Mouse (Mus musculus) forebrain, embryonic 15.5 days (tissue): ENCODE data around the gene Ubr7. TPM values are rescaled to one million over a fixed set of nuclear protein-coding genes. Genes with fewer than 3 reads are reported as not detected.

Experiments used
- ATAC-seq: fragments of 200-750 bp; cut with Nextera tagmentation; replicated peaks from 2 replicates; pipeline ENCODE4 v1.8.0; 2017; ENCODE audit warnings: mild to moderate bottlenecking, moderate TSS enrichment, moderate library complexity
- H3K27ac ChIP-seq: fragments of 300-500 bp; sonication (generic); replicated peaks from 2 replicates; pipeline ENCODE4 v1.5.1; 2015; ENCODE audit warnings: mild to moderate bottlenecking, inconsistent platforms
- H3K27me3 ChIP-seq: fragments of 300-500 bp; sonication (generic); 2 replicates; pipeline ENCODE4 v1.6.1; 2015; ENCODE audit warnings: inconsistent platforms
- H3K36me3 ChIP-seq: fragments of 300-500 bp; sonication (generic); 2 replicates; pipeline ENCODE4 v1.6.1; 2015; ENCODE audit warnings: mild to moderate bottlenecking, inconsistent platforms
- H3K4me1 ChIP-seq: fragments of 300-500 bp; sonication (generic); 2 replicates; pipeline ENCODE4 v1.6.1; 2015; ENCODE audit warnings: inconsistent platforms
- H3K4me2 ChIP-seq: fragments of 300-500 bp; sonication (generic); replicated peaks from 2 replicates; pipeline ENCODE4 v1.6.1; 2015; ENCODE audit warnings: mild to moderate bottlenecking, inconsistent platforms
- H3K4me3 ChIP-seq: fragments of 300-500 bp; sonication (generic); 2 replicates; pipeline ENCODE4 v1.5.1; 2015; ENCODE audit warnings: mild to moderate bottlenecking, inconsistent platforms
- H3K9ac ChIP-seq: fragments of 300-500 bp; sonication (generic); replicated peaks from 2 replicates; pipeline ENCODE4 v1.6.1; 2015; ENCODE audit warnings: mild to moderate bottlenecking, inconsistent platforms
- H3K9me3 ChIP-seq: fragments of 300-500 bp; sonication (generic); 2 replicates; pipeline ENCODE4 v1.6.1; 2016; ENCODE audit warnings: inconsistent platforms
- WGBS: fragments of 180-500 bp; shearing (Covaris S2); methylation state at CpG from one replicate; pipeline ENCODE4 v1.1.7; 2015; ENCODE audit warnings: mixed read lengths; 5-methylcytosine and 5-hydroxymethylcytosine counted together
- polyA plus RNA-seq: library from polyadenylated mRNA; unstranded; fragments of >200 nt; fragmentation: Nextera tagmentation; extraction: Ambion mirVana; gene quantifications from 2 replicates; pipeline ENCODE4 v1.2.1, GENCODE M21; 2015

Gene Ubr7
- polyA plus RNA-seq, 1 experiment from 2014 or later = 43.0 TPM

- no peak overlapping the region for H3K4me3 ChIP-seq
- ATAC-seq = no peak
- 92% methylated on average over 6 of the region's 6 CpGs for WGBS
- no peaks in the 10 kb centered on the region for H3K27me3 ChIP-seq
- H3K4me1 ChIP-seq = peaks cover 8% of the 10 kb centered on the region
- H3K9ac ChIP-seq = no peak overlapping the region
- H3K4me2 ChIP-seq = no peak overlapping the region
- no peaks in the 10 kb centered on the region for H3K9me3 ChIP-seq
- H3K27ac ChIP-seq = no peak overlapping the region; the same call in 1 of the 2 replicates
- no peaks in the 10 kb centered on the region for H3K36me3 ChIP-seq
Measured at GRCm38 (mm10) chr12:102725146-102725545, 32.6 kb upstream of the Ubr7 start.

GRCm38 (mm10) chr12:102725761-102726175, 32.0 kb upstream of the Ubr7 start:
- Histone ChIP-seq H3K4me2 (no peak overlapping the region), H3K27me3 (no peaks in the 10 kb centered on the region), H3K27ac (no peak overlapping the region), H3K4me3 (no peak overlapping the region), H3K36me3 (no peaks in the 10 kb centered on the region), H3K9ac (no peak overlapping the region), H3K4me1 (peaks cover 14% of the 10 kb centered on the region), H3K9me3 (no peaks in the 10 kb centered on the region)
- ATAC-seq = no peak
- 74% methylated on average over 7 of the region's 7 CpGs for WGBS

DNA sequence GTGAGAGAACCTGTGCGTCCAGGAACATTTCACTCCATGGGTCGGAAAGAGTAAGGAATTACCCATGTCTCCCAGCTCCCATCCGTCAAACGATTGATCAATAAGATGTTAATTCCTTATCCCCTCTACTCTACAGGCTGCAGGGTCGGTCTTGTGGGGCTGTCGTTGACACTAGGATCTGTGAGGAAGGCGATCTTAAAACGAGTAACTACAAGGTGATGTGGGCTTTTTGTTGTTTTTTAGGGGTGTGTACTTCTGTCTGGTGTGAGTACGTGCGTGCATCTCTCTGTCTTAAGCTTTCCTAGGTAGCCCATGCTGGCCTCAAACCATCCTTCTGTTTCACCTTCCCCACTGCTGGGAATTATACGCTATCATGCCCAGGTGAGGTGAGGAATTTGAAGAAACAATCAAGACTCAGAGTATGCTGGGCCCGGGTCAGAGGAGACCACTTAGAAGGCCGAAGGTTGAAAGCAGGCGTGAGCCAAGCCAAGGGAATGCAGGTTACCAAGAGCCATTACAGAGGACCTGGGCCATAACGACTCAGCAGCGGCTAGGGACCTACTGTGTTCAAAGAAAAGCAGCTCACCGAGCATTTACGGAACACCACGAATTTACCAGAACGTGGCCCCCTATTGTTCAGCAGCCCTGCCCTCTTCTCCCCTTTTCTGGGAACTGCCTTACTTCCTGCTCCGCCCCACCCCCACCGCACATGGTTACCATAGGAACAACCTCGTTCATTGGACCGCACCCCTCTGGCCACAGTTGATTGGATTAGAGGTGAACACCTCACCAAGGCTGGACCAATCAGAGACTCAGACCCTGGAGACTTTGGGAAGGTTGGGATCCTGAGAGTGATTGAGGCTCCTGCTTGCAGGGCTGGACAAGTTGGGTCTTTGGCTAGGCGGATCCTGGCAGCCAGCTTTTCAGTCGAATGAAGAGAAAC, 27.6 kb upstream of the Ubr7 start:
- peak overlapping the region; percentile 88 for H3K27ac ChIP-seq
- H3K4me2 ChIP-seq = peak overlapping the region; percentile 44
- peak overlapping the region; percentile 25 for H3K4me3 ChIP-seq
- peak; percentile 98 for ATAC-seq
- no peaks in the 10 kb centered on the region for H3K36me3 ChIP-seq
- peaks cover 22% of the 10 kb centered on the region for H3K4me1 ChIP-seq
- H3K27me3 ChIP-seq = no peaks in the 10 kb centered on the region
- H3K9ac ChIP-seq = peak overlapping the region; percentile 27; the same call in 1 of the 2 replicates
- 29% methylated on average over 26 of the region's 26 CpGs for WGBS
- H3K9me3 ChIP-seq = no peaks in the 10 kb centered on the region

GRCm38 (mm10) chr12:102730798-102731619, 26.8 kb upstream of the Ubr7 start:
- H3K36me3 ChIP-seq = no peaks in the 10 kb centered on the region
- no peaks in the 10 kb centered on the region for H3K27me3 ChIP-seq
- H3K27ac ChIP-seq = peak overlapping the region; percentile 88
- peak overlapping the region; percentile 25 for H3K4me3 ChIP-seq
- H3K4me2 ChIP-seq = peak overlapping the region; percentile 44
- peaks cover 22% of the 10 kb centered on the region for H3K4me1 ChIP-seq
- H3K9me3 ChIP-seq = no peaks in the 10 kb centered on the region
- H3K9ac ChIP-seq = peak overlapping the region; percentile 27; the same call in 1 of the 2 replicates
- 9% methylated on average over 16 of the region's 16 CpGs for WGBS
- peak; percentile 72 for ATAC-seq

GRCm38 (mm10) chr12:102733381-102733780, 24.4 kb upstream of the Ubr7 start:
- ATAC-seq = no peak
- H3K9me3 ChIP-seq = no peaks in the 10 kb centered on the region
- no peak overlapping the region for H3K4me3 ChIP-seq
- no peak overlapping the region for H3K4me2 ChIP-seq
- H3K9ac ChIP-seq = no peak overlapping the region
- H3K4me1 ChIP-seq = peaks cover 22% of the 10 kb centered on the region
- WGBS = 18% methylated on average over 4 of the region's 5 CpGs
- no peaks in the 10 kb centered on the region for H3K27me3 ChIP-seq
- H3K36me3 ChIP-seq = no peaks in the 10 kb centered on the region
- H3K27ac ChIP-seq = no peak overlapping the region

DNA sequence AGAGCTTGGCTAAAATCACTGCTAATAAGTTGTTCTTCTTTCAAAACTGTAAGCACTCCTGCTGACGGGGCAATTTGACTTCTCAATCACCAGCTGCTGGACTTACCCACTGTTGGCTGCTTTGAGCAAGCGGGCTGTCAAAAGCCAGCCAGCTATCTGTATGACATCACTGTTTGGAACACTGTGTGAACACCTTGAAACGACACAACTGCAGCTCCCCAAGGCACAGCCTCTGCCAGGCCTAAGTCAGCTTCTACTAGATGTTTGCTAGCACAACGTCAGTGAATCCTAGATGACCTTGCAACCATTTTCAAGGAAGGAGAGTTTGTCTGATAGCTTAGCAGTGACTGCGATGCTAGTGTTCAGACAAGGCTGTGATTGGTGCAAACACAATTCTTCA, 18.7 kb upstream of the Ubr7 start:
- no peak for ATAC-seq
- Histone ChIP-seq H3K4me2 (no peak overlapping the region), H3K36me3 (no peaks in the 10 kb centered on the region), H3K27ac (no peak overlapping the region), H3K27me3 (no peaks in the 10 kb centered on the region), H3K4me1 (peaks cover 17% of the 10 kb centered on the region), H3K4me3 (no peak overlapping the region), H3K9ac (no peak overlapping the region), H3K9me3 (no peaks in the 10 kb centered on the region)
- WGBS = 73% methylated on average over 5 of the region's 5 CpGs

DNA sequence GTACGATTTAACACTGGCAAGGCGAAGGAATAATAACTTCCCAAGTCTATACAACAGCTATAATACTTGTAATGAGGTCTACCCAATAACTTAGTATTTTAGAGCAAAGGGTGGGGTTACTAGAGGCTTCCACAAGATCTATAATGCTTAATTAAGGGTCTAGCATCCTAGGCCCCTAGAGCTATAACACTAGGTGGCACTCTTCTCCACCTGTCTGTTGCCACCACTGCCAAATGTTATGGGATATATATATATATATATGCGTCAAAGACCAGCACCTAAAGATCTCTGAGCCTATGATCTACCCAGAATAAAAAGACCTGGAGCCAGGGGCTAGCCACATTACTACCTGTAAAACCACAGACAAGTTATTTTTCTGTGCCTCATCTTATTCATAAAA, 17.5 kb upstream of the Ubr7 start:
- 67% methylated on average over 3 of the region's 3 CpGs for WGBS
- H3K27ac ChIP-seq = no peak overlapping the region
- no peak for ATAC-seq

GRCm38 (mm10) chr12:102742056-102742455, 15.7 kb upstream of the Ubr7 start:
- WGBS = 89% methylated on average over 7 of the region's 7 CpGs
- Histone ChIP-seq H3K9me3 (no peaks in the 10 kb centered on the region), H3K4me1 (peaks cover 26% of the 10 kb centered on the region), H3K27ac (no peak overlapping the region), H3K4me2 (0 out of 2 replicates have a peak overlapping the region, but pooled peaks have one; percentile 86), H3K36me3 (peaks cover 4% of the 10 kb centered on the region; the same call in 1 of the 2 replicates), H3K27me3 (no peaks in the 10 kb centered on the region), H3K9ac (no peak overlapping the region), H3K4me3 (no peak overlapping the region)
- no peak for ATAC-seq

More for the DNA sequence above, 17.5 kb upstream of the Ubr7 start:
- no peaks in the 10 kb centered on the region for H3K9me3 ChIP-seq
- H3K27me3 ChIP-seq = no peaks in the 10 kb centered on the region
- H3K36me3 ChIP-seq = no peaks in the 10 kb centered on the region
- no peak overlapping the region for H3K4me3 ChIP-seq
- H3K4me2 ChIP-seq = no peak overlapping the region
- peaks cover 26% of the 10 kb centered on the region for H3K4me1 ChIP-seq
- H3K9ac ChIP-seq = no peak overlapping the region

DNA sequence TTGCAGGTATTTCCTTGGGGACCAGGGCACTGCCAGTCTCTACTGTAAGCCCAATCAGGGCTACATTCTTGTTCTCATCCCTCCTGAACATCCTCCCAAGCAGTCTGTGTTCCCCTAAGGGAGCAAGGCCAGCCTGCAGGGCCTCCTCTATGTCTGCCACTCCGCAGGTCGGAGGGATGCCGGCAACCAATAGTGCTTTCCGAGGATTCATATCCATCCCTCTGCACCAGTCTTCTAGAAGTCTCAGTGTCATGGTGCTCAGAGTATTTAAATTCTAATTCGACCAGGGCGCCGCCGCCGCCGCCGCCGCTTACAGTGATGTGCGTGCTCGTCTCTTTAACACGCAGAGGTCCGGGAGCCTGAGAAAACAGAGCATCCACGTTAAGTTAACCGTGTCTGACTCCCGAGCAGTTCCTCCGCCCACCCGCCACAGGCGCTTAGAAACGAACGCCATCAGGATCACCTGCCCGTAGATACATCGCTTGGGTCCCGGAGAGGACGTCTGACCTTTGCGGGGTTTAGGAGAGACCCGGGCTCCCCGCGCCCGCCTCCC, 14.7 kb upstream of the Ubr7 start:
- Histone ChIP-seq H3K9me3 (no peaks in the 10 kb centered on the region), H3K36me3 (peaks cover 5% of the 10 kb centered on the region; the same call in 1 of the 2 replicates), H3K27me3 (no peaks in the 10 kb centered on the region), H3K4me3 (peak overlapping the region; percentile 74), H3K27ac (peak overlapping the region; percentile 92), H3K9ac (peak overlapping the region; percentile 83), H3K4me1 (peaks cover 26% of the 10 kb centered on the region), H3K4me2 (peak overlapping the region; percentile 86)
- under 1% methylated on average over 33 of the region's 33 CpGs for WGBS
- peak; percentile 79; the same call in 1 of the 2 replicates for ATAC-seq

- WGBS = under 1% methylated on average over 58 of the region's 63 CpGs
- Histone ChIP-seq H3K4me2 (peak within 1 kb of the TSS; percentile 86), H3K27ac (peak within 1 kb of the TSS; percentile 92), H3K9ac (peak within 1 kb of the TSS; percentile 83), H3K9me3 (no peaks in the 10 kb centered on the region), H3K27me3 (no peaks in the 10 kb centered on the region), H3K36me3 (peaks cover 9% of the 10 kb centered on the region; the same call in 1 of the 2 replicates), H3K4me1 (peaks cover 26% of the 10 kb centered on the region), H3K4me3 (peak within 1 kb of the TSS; percentile 74)
- peak; percentile 98 for ATAC-seq
Measured at GRCm38 (mm10) chr12:102743589-102744574, 13.9 kb upstream of the Ubr7 start, which contains the start of the genes Moap1 and Tmem251. Gene Moap1, minus strand, starts transcription at chr12:102743661. Gene Tmem251, plus strand, starts transcription at chr12:102743762.
